Mouse (Mus musculus) B cell, adult (primary cell): ENCODE measurements around the gene Fbxo33. TPM values are rescaled to one million over a fixed set of nuclear protein-coding genes. Genes with fewer than 3 reads are reported as not detected.

ENCODE experiments used
- total RNA-seq: library from RNA; stranded (reverse); gene quantifications from 4 replicates; pipeline ENCODE4 v1.2.4, GENCODE M21; 2023; ENCODE audit not compliant: inconsistent age

Fbxo33 gene
- total RNA-seq, result 32.5 to 55.2 TPM (median 42.9 TPM) in 4 replicates

GRCm38 (mm10) chr12:59219325-59220225 is at the start of gene Fbxo33:
Gene Fbxo33 (minus strand): TSS chr12:59219725.

Other genes starting within 250 kb of the Fbxo33 start
- gene Sec23a, start 207.7 kb downstream of the Fbxo33 start, total RNA-seq, result 17.4 to 24.2 TPM (median 20.8 TPM) in 4 replicates
- 12.3 to 16.8 TPM (median 14.5 TPM) in 4 replicates for gene Gemin2, start 206.3 kb downstream of the Fbxo33 start, total RNA-seq
- gene Trappc6b, start 158.3 kb downstream of the Fbxo33 start, total RNA-seq, result 58.2 to 77.3 TPM (median 66.3 TPM) in 4 replicates
- 64.3 to 86.2 TPM (median 70.4 TPM) in 4 replicates for gene Pnn, start 152.8 kb downstream of the Fbxo33 start, total RNA-seq
- gene Mia2, start 123.9 kb downstream of the Fbxo33 start, total RNA-seq, result 107 to 117 TPM (median 112 TPM) in 4 replicates